Mouse (Mus musculus) cerebellum, adult 2 months (tissue): Measurements from ENCODE around the gene Clec16a.

ENCODE experiments used
- CTCF ChIP-seq: fragments of 200-500 bp; IDR thresholded peaks from 2 replicates; pipeline ENCODE4 v1.5.1; 2011; ENCODE audit warnings: low read depth, mild to moderate bottlenecking, control low read depth, low read length, moderate library complexity, borderline replicate concordance; ENCODE audit not compliant: insufficient read depth
- POLR2A ChIP-seq: fragments of 200-500 bp; IDR thresholded peaks from 2 replicates; pipeline ENCODE4 v1.6.1; 2011; ENCODE audit warnings: low read length, control low read depth, borderline replicate concordance; ENCODE audit not compliant: insufficient read depth

DNA sequence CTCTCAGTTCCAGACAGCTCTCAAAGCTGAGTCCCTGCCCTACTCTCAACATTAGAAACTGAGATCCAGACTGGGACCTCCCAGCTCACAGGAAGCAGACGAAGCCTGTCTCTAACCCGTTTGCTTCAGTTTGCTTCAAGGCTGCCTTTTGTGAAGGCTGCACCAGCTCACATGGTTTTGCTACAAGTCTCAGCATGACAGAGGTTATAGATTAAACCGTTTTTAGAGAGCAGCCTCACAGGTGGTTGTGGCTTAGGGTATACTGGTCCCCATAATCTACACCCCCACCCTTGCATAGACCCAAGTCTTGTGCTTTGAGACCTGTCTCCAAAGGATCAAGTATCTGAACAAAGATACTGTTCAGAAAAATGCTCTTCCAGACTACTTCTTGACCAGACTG lies 154.2 kb downstream of the Clec16a start:
- TF ChIP-seq CTCF (no peak), POLR2A (no peak)
